Mouse (Mus musculus) hindbrain, embryonic 16.5 days (tissue): ENCODE results near the gene Timd2. TPM values are rescaled to one million over a fixed set of nuclear protein-coding genes. Genes with fewer than 3 reads are reported as not detected.
"Not testable (repeated sequence)": the region's sequence is repeated elsewhere in the genome, so short reads cannot be mapped to it uniquely, and the experiment has no call there.

Experiments used
- ATAC-seq: fragments of 200-750 bp; cut with Nextera tagmentation; 2 replicates; pipeline ENCODE4 v1.8.0; 2017; ENCODE audit warnings: moderate TSS enrichment, moderate library complexity
- H3K27ac ChIP-seq: fragments of 300-500 bp; sonication (generic); 2 replicates; pipeline ENCODE4 v1.5.1; 2014; ENCODE audit warnings: low read depth, mild to moderate bottlenecking, control low read depth, low read length, moderate library complexity
- H3K27me3 ChIP-seq: fragments of 300-500 bp; sonication (generic); replicated peaks from 2 replicates; pipeline ENCODE4 v1.6.1; 2014; ENCODE audit warnings: low read length; ENCODE audit not compliant: control insufficient read depth, insufficient read depth
- H3K36me3 ChIP-seq: fragments of 300-500 bp; sonication (generic); 2 replicates; pipeline ENCODE4 v1.6.1; 2014; ENCODE audit warnings: mild to moderate bottlenecking, low read length, moderate library complexity, mixed read lengths; ENCODE audit not compliant: control insufficient read depth, insufficient read depth
- H3K4me1 ChIP-seq: fragments of 300-500 bp; sonication (generic); 2 replicates; pipeline ENCODE4 v1.6.1; 2014; ENCODE audit warnings: low read depth, low read length; ENCODE audit not compliant: control insufficient read depth, insufficient read depth
- H3K4me2 ChIP-seq: fragments of 300-500 bp; sonication (generic); 2 replicates; pipeline ENCODE4 v1.6.1; 2014; ENCODE audit warnings: mild to moderate bottlenecking, low read length, control low read depth, moderate library complexity
- H3K4me3 ChIP-seq: fragments of 300-500 bp; sonication (generic); 2 replicates; pipeline ENCODE4 v1.5.1; 2014; ENCODE audit warnings: mild to moderate bottlenecking, low read length, control low read depth, moderate library complexity
- H3K9ac ChIP-seq: fragments of 300-500 bp; sonication (generic); 2 replicates; pipeline ENCODE4 v1.6.1; 2014; ENCODE audit warnings: low read depth, mild to moderate bottlenecking, control low read depth, low read length, moderate library complexity
- H3K9me3 ChIP-seq: fragments of 300-500 bp; sonication (generic); 2 replicates; pipeline ENCODE4 v1.6.1; 2014; ENCODE audit warnings: mild to moderate bottlenecking, low read length, moderate library complexity; ENCODE audit not compliant: control insufficient read depth
- WGBS: fragments of 180-500 bp; shearing (Covaris S2); extraction: QIAGEN DNeasy Blood & Tissue Kit; methylation state at CpG from one replicate; pipeline ENCODE4 v1.1.7; 2014; 5-methylcytosine and 5-hydroxymethylcytosine counted together
- polyA plus RNA-seq: library from polyadenylated mRNA; unstranded; fragments of >200 nt; fragmentation: Nextera tagmentation; extraction: Ambion mirVana; gene quantifications from 2 replicates; pipeline ENCODE4 v1.2.1, GENCODE M21; 2015

Gene Timd2
- not detected in 2 replicates for polyA plus RNA-seq

DNA sequence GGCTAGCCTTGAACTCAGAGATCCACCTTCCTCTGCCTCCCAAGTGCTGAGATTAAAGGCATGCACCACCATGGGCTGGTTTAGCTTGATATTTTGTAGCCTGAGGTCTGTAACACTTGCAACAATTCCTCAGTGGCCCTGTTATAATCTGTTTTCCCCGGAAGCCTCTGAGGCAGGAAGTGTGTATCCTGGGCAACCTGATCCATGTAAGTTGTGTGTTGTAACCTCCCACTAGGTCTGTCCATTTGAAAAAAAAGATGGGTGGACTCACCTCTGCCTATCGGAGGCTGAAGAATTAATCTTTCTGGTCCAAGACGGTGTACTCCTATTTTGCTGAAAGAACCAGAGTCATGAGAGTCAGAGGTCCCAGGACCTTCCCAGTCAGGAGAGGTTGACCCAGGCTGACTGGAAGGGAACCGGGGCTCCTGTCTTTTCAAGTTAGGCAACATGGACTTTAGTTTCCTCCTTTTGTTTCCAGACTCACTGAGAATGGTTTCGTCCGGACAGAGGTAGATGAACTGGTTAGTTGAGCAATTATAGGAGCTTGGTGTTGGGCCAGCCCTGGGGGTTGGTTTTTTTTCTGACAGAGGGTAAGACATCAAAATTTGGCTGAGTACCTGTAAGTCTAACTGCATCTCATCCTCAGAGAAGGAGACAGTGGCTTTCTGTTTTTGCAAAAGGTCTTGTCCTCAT lies at the start of gene Timd2:
Timd2 (minus strand) TSS at position 398 of the 693 bp plus-strand sequence.
- Histone ChIP-seq H3K27me3 (no peaks in the 10 kb centered on the region), H3K27ac (no peak within 1 kb of the TSS), H3K4me1 (no peaks in the 10 kb centered on the region), H3K4me3 (no peak within 1 kb of the TSS), H3K9me3 (no peaks in the 10 kb centered on the region), H3K36me3 (no peaks in the 10 kb centered on the region), H3K9ac (no peak within 1 kb of the TSS), H3K4me2 (no peak within 1 kb of the TSS)
- no peak for ATAC-seq
- WGBS = 80% methylated on average over 6 of the region's 6 CpGs

DNA sequence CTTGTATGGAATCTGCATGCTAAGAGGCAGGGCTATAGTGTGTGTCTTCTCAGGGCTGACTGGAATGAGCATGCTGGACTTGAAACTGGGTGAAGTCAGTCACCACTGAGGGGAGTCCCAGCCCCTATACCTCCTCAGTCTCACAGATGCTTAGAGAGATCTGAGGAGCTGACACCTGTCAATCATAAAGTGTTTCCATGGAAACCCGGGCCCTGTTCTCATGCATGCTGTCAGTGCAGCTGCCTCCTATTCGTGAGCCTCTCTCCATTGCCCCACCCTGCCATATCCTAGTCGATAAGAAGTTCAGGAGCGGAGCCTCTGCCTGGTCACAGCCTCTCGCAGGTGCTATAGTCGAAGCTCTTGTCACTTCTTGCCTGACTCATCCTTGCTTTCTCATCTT lies 48.9 kb upstream of the Timd2 start:
- 87% methylated on average over 6 of the region's 6 CpGs for WGBS
- H3K4me3 ChIP-seq, ATAC-seq: not testable (repeated sequence)

DNA sequence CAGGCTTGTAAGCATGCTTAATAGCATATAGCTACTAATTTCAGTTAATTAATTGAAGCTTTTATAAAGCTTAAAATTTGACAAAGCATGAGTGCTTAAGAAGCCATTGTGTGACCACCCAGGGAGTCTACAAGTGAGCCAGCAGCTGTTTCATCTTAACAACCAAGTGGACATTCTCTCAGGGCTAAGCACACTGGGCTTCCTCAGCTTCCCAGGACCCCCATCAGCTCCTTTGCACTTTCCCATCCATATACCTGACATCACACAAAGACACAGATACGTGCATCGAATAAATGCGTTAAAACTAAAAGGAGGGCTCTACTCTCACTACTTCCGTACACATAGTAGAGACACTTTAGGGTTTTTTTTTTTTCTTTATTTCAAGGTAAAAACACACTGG lies 47.8 kb upstream of the Timd2 start:
- Histone ChIP-seq H3K4me1 (no peaks in the 10 kb centered on the region), H3K36me3 (no peaks in the 10 kb centered on the region), H3K4me3 (no peak overlapping the region), H3K9ac (no peak overlapping the region), H3K27me3 (no peaks in the 10 kb centered on the region), H3K27ac (no peak overlapping the region), H3K4me2 (no peak overlapping the region), H3K9me3 (no peaks in the 10 kb centered on the region)
- 59% methylated on average over 4 of the region's 4 CpGs for WGBS
- ATAC-seq = no peak

More for the DNA sequence above, 48.9 kb upstream of the Timd2 start:
- not testable (repeated sequence) for H3K9ac ChIP-seq, H3K27ac ChIP-seq, H3K4me1 ChIP-seq, H3K9me3 ChIP-seq, H3K27me3 ChIP-seq, H3K36me3 ChIP-seq, H3K4me2 ChIP-seq

DNA sequence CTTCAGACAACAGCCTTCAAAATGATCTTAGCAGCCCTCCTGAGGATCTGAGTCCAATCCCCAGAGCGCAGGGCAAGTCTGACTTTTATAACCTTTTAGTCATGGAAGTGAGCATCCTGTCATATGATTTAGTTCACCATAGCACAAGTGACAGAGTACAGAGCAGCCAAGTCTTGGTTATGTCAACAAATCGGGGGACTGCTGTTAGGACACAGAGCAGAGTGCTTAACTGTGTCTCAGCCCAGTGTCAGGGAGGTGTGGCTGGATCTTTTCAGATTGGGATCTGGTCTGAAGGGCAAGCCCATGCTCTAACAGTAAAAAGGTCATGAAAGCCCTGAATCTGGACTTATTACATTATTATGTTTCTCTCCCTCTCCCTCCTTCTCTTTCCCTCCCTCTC lies 46.8 kb upstream of the Timd2 start:
- H3K27ac ChIP-seq = no peak overlapping the region
- H3K4me3 ChIP-seq = no peak overlapping the region
- H3K9ac ChIP-seq = no peak overlapping the region
- H3K4me2 ChIP-seq = no peak overlapping the region
- H3K9me3 ChIP-seq = no peaks in the 10 kb centered on the region
- WGBS = 88% methylated on average over 2 of the region's 2 CpGs
- H3K27me3 ChIP-seq = no peaks in the 10 kb centered on the region
- H3K4me1 ChIP-seq = no peaks in the 10 kb centered on the region
- ATAC-seq = no peak
- H3K36me3 ChIP-seq = no peaks in the 10 kb centered on the region

DNA sequence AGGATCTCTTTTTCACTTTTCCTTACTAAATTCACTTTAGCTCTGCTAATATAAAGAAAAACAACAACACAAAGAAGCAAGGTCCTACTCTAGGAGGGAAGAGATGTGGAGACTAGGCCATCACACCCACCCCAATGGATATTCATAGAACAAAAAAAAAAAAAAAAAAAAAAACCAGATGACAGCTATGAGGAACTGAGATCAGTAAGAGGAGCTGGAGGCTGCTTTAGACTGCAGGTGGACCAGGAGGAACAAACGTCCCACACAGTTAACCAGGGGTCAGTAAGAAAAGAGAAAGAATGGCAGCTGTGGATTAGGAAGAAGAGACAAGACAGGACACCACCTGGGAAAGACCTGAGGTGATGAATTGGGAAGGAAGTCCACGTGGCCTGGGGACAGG lies 41.1 kb upstream of the Timd2 start:
- Histone ChIP-seq H3K4me3 (no peak overlapping the region), H3K36me3 (no peaks in the 10 kb centered on the region), H3K4me1 (no peaks in the 10 kb centered on the region), H3K4me2 (no peak overlapping the region), H3K9me3 (no peaks in the 10 kb centered on the region), H3K27ac (no peak overlapping the region), H3K27me3 (no peaks in the 10 kb centered on the region), H3K9ac (no peak overlapping the region)
- 65% methylated on average over 2 of the region's 2 CpGs for WGBS
- no peak for ATAC-seq

DNA sequence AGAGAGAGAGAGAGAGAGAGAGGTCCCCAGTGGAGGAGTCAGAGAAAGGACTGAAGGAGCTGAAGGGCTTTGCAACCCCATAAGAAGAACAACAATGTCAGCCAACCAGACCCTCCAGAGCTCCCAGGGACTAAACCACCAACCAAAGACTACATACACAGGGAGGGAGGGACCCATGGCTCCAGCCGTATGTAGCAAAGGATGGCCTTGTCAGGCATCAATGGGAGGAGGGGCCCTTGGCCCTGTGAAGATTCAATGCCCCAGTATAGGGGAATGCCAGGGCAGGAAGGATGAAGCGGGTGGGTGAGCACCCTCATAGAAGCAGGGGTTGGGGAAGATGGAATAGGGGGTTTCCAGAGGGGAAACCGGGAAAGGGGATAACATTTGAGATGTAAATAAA lies 34.9 kb upstream of the Timd2 start:
- Histone ChIP-seq H3K27me3 (no peaks in the 10 kb centered on the region), H3K9ac (no peak overlapping the region), H3K9me3 (no peaks in the 10 kb centered on the region), H3K4me2 (no peak overlapping the region), H3K36me3 (no peaks in the 10 kb centered on the region), H3K27ac (no peak overlapping the region), H3K4me3 (no peak overlapping the region), H3K4me1 (no peaks in the 10 kb centered on the region)
- WGBS = 71% methylated on average over 3 of the region's 3 CpGs
- no peak for ATAC-seq

DNA sequence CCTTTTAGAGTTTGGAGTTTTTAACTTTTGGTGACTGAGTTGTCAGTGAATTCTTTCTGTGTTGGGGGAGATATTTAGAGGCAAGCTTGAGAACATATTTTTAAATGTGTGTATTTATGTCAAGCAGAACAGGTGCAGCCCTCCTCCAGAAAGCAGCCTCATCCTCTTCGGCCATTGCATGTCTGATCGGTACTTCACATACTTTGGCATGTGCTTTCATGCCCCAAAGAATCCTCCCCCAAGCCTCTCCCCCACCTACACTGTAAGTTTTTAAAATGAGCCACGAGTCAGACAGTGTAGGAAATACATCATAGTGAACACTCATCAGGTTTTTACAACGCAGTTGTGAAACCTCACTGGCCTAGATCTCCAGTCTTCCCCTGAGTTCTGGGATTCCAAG lies 34.0 kb upstream of the Timd2 start:
- no peaks in the 10 kb centered on the region for H3K4me1 ChIP-seq
- no peaks in the 10 kb centered on the region for H3K9me3 ChIP-seq
- ATAC-seq = no peak
- no peak overlapping the region for H3K9ac ChIP-seq
- no peaks in the 10 kb centered on the region for H3K27me3 ChIP-seq
- no peak overlapping the region for H3K4me2 ChIP-seq
- H3K4me3 ChIP-seq = no peak overlapping the region
- no peaks in the 10 kb centered on the region for H3K36me3 ChIP-seq
- 87% methylated on average over 4 of the region's 4 CpGs for WGBS
- no peak overlapping the region for H3K27ac ChIP-seq

DNA sequence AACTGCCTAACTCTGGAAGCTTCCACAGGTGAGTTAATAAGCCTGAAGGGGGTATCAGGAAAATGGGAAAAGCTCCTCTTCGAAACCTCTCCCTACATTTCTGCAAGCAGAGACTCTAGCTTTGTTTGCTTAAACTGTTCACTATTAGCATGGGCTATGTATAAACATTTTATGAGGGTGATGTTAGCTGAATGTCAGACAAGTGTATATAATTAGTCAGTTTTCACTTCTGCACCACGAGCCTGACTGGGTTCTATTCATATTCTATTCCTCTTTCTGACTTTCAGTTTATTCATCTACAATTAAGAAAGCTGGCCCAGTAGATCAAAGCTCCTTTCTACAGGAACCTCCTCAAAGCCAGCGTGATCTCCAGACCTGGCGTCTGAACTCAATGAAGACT lies 32.6 kb upstream of the Timd2 start:
- Histone ChIP-seq H3K27ac (no peak overlapping the region), H3K4me2 (no peak overlapping the region), H3K4me1 (no peaks in the 10 kb centered on the region), H3K4me3 (no peak overlapping the region), H3K36me3 (no peaks in the 10 kb centered on the region), H3K9me3 (no peaks in the 10 kb centered on the region), H3K27me3 (no peaks in the 10 kb centered on the region), H3K9ac (no peak overlapping the region)
- no peak for ATAC-seq
- 88% methylated on average over 4 of the region's 4 CpGs for WGBS

DNA sequence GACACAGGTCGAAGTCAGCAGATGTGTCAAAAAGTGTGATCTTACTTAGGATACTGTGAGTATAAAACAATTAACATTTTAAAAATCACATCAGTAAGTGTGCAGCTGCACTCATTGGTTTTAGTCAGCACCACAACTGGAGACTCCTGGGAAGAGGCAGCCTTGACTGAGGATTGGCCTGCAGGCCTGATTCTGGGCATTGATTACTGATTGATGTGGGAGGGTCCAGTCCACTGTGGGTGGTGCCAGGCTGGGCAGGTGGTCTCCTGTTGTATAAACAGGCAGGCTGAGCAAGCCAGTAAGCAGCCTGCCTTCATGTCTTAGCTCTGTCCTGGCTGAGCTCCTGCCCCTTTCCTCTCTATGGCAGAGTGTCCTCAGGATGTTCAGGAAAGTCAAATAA lies 28.2 kb upstream of the Timd2 start, which contains the start of gene Havcr1:
Havcr1 (plus strand) TSS at position 5 of the 400 bp plus-strand sequence.
- not testable (repeated sequence) for H3K4me3 ChIP-seq, H3K4me1 ChIP-seq, H3K9ac ChIP-seq, H3K4me2 ChIP-seq, H3K9me3 ChIP-seq, H3K27ac ChIP-seq, ATAC-seq, H3K36me3 ChIP-seq, H3K27me3 ChIP-seq
- WGBS = 94% methylated on average over 1 of the region's 1 CpGs
